Mouse (Mus musculus) bone marrow macrophage, adult 2 months (primary cell): ENCODE measurements at regions not wholly inside any gene's neighbourhood (a gene's known extent, or its start where the extent isn't known, plus 50 kb on each side); places are given as distances from the start of the nearest gene placed in this dataset.
"Not testable (repeated sequence)": the region's sequence is repeated elsewhere in the genome, so short reads cannot be mapped to it uniquely, and the experiment has no call there.

ENCODE experiments used
- H3K27ac ChIP-seq: 2 replicates; pipeline ENCODE4 v1.5.1; 2012; ENCODE audit warnings: low read depth, low read length; ENCODE audit not compliant: insufficient read depth
- H3K4me1 ChIP-seq: 2 replicates; pipeline ENCODE4 v1.6.1; 2012; ENCODE audit warnings: low read length; ENCODE audit not compliant: control insufficient read depth, insufficient read depth
- H3K4me3 ChIP-seq: 2 replicates; pipeline ENCODE4 v1.5.1; 2012; ENCODE audit warnings: mild to moderate bottlenecking, low read length, moderate library complexity; ENCODE audit not compliant: insufficient read depth
- CTCF ChIP-seq: IDR thresholded peaks from 2 replicates; pipeline ENCODE4 v1.5.1; 2012; ENCODE audit warnings: low read depth, mild to moderate bottlenecking, low read length, moderate library complexity
- POLR2A ChIP-seq: IDR thresholded peaks from 2 replicates; pipeline ENCODE4 v1.6.1; 2012; ENCODE audit warnings: mild to moderate bottlenecking, low read depth, low read length, borderline replicate concordance

DNA sequence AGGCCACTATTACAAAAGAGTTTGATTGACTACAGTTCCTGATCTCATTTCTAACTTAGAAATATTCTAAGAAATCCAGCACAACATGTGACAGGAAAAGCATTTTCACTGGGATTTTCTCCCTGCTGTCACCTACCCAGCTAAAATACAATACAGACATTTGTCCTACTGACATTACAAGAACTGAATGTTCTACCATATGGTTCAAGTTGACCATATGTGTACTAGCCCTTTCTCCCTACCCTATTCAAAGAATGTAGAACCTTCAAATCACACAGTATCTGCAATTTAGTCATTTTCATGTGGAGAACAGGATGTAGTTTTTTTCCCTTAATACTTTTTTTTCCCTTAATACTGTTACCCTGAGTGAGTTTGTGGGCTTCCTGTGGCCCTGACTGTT is 695.4 kb downstream of the Crisp4 start:
- no peak for TF ChIP-seq CTCF
- no peak for TF ChIP-seq POLR2A
- H3K27ac ChIP-seq: no peak overlapping the region
- peaks cover 5% of the 10 kb centered on the region for H3K4me1 ChIP-seq

DNA sequence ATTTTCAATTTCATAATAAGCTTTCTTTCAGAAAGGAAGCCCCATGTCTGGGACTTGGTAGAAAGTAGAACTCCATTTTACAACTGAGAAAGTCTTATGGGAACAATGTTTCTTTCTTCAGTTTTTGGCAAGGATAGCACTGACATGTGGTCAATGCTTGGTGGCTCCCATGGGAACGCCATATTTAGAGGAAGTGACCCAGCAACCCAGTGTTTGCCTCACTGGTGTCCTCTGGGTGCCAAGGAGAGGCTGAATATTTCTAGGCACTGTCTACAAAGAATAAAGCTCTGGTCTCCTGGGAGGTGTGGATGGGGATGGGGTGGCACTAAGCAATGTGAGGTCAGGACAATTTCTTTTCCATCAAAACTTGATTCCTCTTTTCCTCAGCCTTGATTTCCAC is 696.4 kb downstream of the Crisp4 start:
- Histone ChIP-seq H3K4me3 (no peak overlapping the region), H3K4me1 (peaks cover 5% of the 10 kb centered on the region), H3K27ac (no peak overlapping the region)
- TF ChIP-seq CTCF (no peak), POLR2A (no peak)

More for the DNA sequence above, 695.4 kb downstream of the Crisp4 start:
- no peak overlapping the region for H3K4me3 ChIP-seq

GRCm38 (mm10) chr1:17434064-17434463 is 711.6 kb downstream of the Crisp4 start:
- H3K4me1 ChIP-seq, H3K27ac ChIP-seq, H3K4me3 ChIP-seq: not testable (repeated sequence)

DNA sequence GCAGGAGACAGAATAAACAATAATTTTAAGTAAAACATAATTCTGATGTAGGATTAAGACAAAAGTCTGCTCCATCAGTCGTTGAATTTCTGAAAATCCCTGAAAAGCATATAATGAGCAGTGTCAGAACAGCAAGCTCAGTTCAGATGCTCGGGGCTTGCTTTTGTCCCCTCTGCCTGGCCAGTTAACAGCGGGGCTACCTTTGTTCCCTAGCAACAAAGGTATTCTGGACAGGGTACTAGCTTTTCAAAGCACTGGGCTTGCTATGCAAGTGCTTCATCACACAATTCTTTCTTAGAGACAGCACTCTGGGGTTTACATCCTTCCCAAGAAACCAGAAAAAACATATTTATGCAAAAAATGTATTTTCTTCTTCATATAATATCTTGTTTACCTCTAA is 729.7 kb downstream of the Crisp4 start:
- H3K27ac ChIP-seq: no peak overlapping the region
- no peaks in the 10 kb centered on the region for H3K4me1 ChIP-seq
- TF ChIP-seq POLR2A: no peak
- no peak for TF ChIP-seq CTCF
- H3K4me3 ChIP-seq: no peak overlapping the region

DNA sequence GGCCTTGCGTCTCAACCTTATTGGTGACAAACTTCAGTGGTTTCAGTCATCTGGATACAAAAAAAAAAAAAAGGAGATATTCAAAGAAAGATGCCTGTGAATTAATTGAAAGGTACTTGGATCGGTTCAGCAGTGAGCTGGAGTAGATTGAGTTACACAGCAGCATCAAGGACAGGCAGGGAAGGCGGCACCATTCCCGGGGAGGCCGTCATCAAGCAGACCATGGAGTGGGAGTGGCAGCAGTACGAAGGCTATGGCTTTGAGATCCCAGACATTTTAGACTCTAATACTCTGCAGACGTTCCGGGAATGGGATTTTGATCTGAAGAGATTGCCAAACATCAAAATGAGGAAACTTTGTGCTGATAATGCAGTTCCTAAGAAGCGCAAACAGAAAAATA is 750.8 kb downstream of the Crisp4 start:
- Histone ChIP-seq H3K4me1 (no peaks in the 10 kb centered on the region), H3K27ac (no peak overlapping the region), H3K4me3 (no peak overlapping the region)
- TF ChIP-seq POLR2A (no peak), CTCF (no peak)

DNA sequence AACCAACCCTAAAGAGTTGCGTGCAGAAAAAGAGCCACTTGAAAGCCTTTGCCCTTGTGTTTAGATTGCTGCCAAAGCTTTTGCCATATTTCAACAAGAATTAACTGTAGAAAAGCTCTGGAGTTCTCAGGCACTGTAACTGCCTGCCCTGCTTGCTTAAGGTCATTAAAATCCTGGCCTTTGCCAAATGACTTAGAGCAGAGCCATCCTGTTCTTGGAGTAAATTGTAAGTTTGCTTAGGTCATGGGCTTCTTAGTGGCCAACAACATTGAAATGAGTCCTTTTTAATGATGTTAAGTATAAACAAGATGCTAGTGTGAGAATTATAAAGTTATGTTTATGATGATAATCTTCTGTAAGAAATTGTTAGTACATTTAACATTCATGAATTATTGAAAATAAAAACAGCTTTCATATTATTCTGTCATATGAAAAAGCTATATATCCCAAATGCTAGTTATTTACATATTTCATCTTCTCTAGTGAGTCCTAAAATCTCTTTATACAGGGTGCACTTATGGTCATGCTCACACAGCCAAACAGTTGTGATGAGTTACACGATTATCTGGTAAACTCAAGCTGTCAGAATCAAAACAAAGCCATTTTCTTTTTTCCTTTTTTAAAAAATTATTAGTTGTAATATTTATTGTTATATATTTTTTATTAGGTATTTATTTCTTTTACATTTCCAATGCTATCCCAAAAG is 753.4 kb downstream of the Crisp4 start:
- Histone ChIP-seq H3K4me1 (no peaks in the 10 kb centered on the region), H3K27ac (no peak overlapping the region), H3K4me3 (no peak overlapping the region)
- TF ChIP-seq CTCF: no peak
- TF ChIP-seq POLR2A: no peak

DNA sequence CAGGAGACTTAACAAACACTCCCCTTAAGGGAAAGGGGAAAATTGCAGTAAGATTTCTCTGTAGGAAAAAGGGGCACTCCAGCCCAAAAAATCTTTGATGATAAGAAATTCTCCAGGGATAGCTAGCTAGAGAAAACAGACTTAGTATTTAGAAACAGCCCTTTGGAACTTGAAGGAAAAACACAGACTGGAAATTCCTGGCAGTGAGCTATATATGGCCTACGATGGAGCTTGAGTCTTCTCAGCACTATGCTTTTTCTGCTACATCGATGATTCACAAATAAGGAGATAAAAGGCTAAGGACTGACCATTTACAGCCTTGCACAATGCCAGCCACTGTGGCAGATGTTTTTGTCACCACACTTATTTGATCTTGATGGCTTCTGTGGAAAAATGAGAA is 768.1 kb downstream of the Crisp4 start:
- no peak overlapping the region for H3K27ac ChIP-seq
- TF ChIP-seq CTCF (no peak), POLR2A (no peak)
- no peaks in the 10 kb centered on the region for H3K4me1 ChIP-seq
- H3K4me3 ChIP-seq: no peak overlapping the region

- Histone ChIP-seq H3K4me1 (no peaks in the 10 kb centered on the region), H3K27ac (no peak overlapping the region), H3K4me3 (no peak overlapping the region)
- TF ChIP-seq POLR2A (no peak), CTCF (no peak)
Observed at GRCm38 (mm10) chr1:17348271-17348670, 797.4 kb downstream of the Crisp4 start.

DNA sequence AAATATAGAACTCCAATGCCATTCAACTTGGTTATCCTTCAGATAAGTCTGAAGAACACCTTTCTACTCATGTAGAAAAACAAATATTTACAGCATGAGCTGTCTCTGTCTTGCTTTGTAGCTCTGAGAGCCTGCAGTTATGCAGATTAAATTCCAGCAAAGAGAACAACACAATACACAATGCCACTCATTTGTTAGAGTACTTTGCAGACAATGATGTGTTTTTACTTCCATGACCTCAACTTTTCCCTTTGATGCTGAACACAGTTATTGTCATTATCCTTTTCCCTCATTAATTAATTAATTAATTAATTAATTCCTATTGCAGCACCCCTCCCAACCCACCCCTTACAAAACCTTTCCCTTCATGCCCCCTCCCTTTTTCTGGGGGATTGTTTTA is 807.9 kb downstream of the Crisp4 start:
- H3K4me1 ChIP-seq: no peaks in the 10 kb centered on the region
- no peak overlapping the region for H3K4me3 ChIP-seq
- no peak overlapping the region for H3K27ac ChIP-seq
- no peak for TF ChIP-seq POLR2A

DNA sequence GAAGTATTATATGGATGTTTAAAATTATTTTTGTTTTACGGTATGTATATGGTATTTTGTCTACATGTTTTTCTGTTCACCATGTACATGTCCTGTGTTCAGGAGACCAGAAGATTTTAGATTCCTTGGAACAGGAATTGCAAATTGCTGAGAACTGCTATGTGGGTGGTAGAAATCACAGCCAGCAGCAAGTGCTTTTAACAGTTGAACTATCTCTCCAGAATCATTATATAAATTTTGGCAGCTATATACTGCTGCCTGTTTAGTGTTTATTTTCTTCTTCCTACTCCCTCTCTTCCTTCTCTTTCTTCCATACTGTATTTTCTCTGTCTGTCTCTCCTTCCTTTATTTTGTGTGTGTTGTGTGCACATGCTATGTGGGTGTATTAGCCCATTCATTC is 834.3 kb downstream of the Crisp4 start:
- H3K4me1 ChIP-seq, H3K4me3 ChIP-seq, H3K27ac ChIP-seq: not testable (repeated sequence)

- not testable (repeated sequence) for H3K4me3 ChIP-seq
Observed at GRCm38 (mm10) chr1:17309928-17310327, 835.8 kb downstream of the Crisp4 start.

More at GRCm38 (mm10) chr1:17309928-17310327, 835.8 kb downstream of the Crisp4 start:
- H3K4me1 ChIP-seq, H3K27ac ChIP-seq: not testable (repeated sequence)
